Mouse (Mus musculus) adrenal gland, postnatal 14 days (tissue): ENCODE results near the gene Abca1. TPM values are rescaled to one million over a fixed set of nuclear protein-coding genes. Genes with fewer than 3 reads are reported as not detected.

Experiments used
- DNase-seq: peaks from one replicate; pipeline ENCODE4 v3.0.0; 2021; ENCODE audit warnings: mixed read lengths
- total RNA-seq: library from RNA; stranded (reverse); gene quantifications from 2 replicates; pipeline ENCODE4 v1.2.3, GENCODE M21; 2021

The Abca1 gene
- total RNA-seq, 1 experiment from 2014 or later: 209 TPM

DNA sequence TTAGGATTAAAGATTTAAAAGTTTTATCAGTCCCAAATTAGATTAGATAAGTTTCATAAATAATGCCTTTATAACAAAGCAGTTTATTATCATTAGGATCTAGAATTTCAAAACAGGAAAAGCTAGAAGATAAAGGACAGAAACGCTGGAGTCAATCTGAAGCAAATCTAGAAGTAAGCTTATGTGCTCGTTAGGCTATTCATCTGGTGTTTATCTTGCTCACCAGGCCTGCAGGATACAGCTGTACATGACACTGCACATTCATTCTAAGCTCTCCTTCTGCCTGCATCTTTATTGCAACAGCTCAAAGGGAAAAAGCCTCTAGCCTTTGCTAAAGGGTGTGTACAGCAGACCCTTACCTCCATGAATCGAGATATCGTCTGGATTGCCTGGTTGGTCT is 74.1 kb downstream of the Abca1 start:
- DNase-seq: no peak

- DNase-seq: no peak
Measured at GRCm38 (mm10) chr4:53083071-53083470, 76.6 kb downstream of the Abca1 start.

GRCm38 (mm10) chr4:53082451-53082850 is 77.2 kb downstream of the Abca1 start:
- DNase-seq: no peak

- no peak for DNase-seq
Measured at GRCm38 (mm10) chr4:53081851-53082250, 77.8 kb downstream of the Abca1 start.

GRCm38 (mm10) chr4:53080290-53080689 is 79.4 kb downstream of the Abca1 start:
- DNase-seq: no peak

DNA sequence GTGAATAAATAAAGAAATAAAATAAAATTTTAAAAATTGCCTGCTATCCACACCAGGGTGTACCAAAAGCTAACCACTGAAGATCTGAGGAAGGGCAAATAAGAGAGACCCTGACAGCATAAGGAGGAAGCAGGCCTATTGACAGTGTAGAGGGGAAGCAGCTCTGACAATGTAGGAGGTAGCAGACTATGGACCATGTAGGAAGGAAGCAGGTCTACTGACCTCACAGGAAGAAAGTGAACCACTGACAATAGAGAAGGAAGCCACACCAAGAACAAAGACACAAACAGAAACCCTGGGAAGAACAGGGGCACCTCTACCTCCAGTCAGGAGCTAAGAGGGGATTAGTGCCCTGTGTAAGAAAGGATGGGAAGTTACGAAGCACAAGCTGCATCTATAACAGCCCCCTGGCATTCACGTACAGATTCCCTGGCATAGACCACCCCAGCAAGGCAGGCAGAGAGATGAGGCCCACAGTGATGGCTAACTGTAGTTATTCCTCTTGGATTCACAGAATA is 80.8 kb downstream of the Abca1 start:
- DNase-seq: no peak

GRCm38 (mm10) chr4:53076788-53077350 is 82.8 kb downstream of the Abca1 start:
- no peak for DNase-seq

- DNase-seq: no peak
Measured at GRCm38 (mm10) chr4:53073025-53073424, 86.7 kb downstream of the Abca1 start.

DNA sequence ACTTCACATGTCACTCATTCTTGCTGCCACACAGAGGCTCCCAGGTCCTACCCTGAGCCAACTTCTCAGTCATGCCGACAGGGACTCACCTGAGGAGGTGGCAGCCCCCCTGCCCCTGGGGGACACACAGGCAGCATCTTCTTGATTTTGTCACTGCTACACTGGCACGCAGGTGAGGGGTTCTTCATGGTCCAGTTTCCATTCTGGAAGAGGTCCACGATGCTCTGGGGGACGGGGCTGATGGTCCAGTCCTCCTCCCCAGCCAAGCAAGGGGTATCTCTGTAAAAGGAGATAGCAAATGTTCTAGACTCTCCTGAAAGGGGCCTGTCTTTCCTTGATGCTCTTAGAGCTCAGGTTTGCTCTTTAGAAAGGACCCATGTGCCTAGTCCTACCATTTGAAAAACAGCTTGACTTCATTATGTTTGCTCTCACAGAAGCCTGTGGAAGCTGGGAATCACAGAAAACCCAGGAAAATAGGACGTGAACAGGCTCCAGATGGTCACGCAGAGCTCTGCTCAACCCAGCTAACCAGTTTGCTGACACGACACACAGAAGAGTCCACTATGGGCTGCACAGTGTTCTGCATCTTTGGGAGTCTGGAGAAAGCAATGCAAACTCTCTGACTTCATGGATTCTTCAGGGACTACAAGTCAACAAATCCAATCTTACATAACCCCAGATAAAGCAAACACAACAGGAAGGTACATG is 97.2 kb downstream of the Abca1 start:
- DNase-seq: no peak

DNA sequence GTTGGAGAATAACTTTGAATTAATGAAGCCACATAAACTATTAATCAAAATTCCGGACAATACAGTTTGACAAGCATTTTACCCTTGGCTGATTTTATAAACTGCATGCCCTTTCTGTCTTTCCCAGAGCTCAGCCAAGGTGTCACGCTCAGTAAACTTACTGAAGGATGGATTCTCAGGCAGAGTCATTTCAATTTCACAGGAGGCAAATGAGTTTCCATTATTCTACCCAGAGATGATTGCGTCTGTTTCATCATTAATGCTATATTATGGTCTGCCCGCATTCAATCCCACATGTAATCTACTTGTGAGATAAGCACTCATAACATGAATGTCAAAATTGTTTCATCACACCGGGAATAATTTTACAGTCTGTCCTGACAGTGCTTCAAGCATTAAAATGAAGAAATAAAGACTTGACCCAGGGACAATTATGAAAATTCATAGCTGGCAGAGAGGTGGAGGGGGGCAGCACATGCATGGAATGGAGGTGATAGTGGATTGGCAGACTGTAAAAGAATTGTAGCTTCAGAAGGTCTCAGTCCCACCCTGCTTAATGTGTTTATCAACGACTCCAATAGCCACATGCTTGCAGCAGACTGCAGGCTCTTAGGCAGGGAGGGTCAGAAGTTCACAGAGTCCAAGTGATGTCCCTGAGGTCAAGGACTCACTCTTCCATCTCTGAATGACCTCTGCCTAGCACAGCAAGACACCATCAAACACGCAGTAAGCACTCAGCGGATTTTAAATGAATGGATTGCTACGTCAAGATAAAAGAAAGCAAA is 113.3 kb downstream of the Abca1 start:
- DNase-seq: no peak

- DNase-seq: no peak
Measured at GRCm38 (mm10) chr4:53045807-53046206, 113.9 kb downstream of the Abca1 start.

DNA sequence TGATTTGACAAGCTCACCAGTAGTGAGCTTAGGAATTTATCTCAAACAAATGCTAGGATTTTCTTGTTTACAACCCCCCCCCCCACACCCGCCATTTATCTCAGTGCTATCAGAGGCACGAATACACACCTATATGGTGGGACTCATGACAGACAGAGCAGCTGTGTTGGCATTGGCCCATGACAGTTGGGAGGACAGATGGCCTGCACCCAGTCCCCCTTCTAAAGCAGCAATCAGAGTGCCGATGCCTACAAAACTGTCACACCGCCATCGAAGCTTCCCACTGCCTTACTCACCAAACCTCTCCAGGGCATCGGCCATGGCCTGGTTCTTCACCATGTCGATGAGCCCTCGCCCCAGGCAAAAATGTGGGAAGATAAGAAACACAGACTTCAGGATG is 115.9 kb downstream of the Abca1 start:
- DNase-seq: no peak

GRCm38 (mm10) chr4:53030326-53030948 is 129.3 kb downstream of the Abca1 start:
- no peak for DNase-seq

- no peak for DNase-seq
Measured at GRCm38 (mm10) chr4:53027811-53028210, 131.9 kb downstream of the Abca1 start.

GRCm38 (mm10) chr4:53024397-53024796 is 135.3 kb downstream of the Abca1 start:
- no peak for DNase-seq

DNA sequence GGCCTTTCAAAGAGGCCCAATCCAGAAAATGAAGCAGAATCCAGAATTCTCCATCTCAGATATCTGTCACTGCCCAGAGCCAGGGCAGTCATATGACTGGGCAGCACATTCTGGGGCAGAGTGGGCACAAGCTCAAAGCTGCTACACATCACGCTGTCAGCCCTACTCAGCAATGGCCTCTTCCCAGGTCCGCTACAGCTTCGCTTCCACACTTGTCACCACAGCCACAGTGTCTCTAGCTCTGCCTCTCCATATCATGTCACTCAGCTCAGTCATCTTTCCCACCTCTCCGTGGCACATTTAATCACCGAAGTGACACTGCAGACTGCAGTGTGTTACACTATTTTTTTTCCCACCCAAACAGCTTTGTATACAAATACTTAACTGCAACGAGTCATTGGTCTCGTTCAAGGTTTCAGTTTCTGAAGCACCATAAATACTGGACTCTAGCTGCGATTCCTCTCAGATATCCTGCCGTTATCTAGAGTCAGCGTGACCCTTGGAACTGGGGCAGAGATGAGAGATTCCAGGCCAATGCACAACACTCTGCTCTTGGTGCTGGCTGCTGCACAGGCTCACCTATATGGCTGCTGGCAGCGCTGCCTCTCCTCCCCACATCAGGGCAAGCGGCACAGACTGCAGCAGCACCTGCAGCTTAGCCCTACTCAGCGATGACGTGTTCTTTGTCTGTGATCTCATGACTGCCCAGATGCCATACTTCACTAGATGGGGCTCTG is 136.3 kb downstream of the Abca1 start:
- no peak for DNase-seq

DNA sequence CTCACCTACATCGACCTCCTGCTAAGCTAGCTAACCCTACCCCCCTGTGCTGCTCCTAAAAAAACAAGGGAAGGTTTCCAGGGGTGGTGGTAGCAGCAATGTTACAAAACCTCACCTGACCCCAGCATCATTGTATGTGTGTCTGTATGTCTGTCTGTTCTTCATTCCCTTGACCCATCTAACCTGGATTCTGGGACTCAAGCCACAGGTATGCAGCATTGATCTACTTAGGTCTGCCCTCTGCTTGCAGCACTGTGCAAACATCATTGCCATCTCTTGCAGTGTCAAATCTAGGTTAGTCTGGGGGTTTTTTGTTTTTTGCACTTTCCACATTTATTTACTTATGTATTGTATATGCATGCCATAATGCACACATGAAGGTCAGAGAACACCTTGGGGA is 141.3 kb downstream of the Abca1 start:
- no peak for DNase-seq

DNA sequence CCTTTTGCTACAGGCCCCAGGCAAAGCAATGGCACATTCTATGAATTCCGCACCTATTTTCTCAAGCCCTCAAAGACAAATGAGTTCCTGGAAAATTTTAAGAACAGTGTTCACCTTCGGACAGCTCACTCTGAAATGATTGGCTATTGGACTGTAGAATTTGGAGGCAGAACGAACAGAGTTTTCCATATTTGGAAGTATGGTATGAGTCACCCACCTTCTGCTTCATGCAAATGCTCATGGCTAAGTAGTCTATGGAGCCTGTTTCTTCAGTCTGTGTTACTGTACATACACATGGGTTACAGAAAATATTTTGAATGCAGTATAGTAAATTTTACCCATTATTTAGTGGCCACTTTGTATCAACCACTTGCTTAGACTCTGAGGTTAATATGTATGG is 144.7 kb downstream of the Abca1 start:
- no peak for DNase-seq

GRCm38 (mm10) chr4:53014421-53014820 is 145.3 kb downstream of the Abca1 start:
- no peak for DNase-seq

DNA sequence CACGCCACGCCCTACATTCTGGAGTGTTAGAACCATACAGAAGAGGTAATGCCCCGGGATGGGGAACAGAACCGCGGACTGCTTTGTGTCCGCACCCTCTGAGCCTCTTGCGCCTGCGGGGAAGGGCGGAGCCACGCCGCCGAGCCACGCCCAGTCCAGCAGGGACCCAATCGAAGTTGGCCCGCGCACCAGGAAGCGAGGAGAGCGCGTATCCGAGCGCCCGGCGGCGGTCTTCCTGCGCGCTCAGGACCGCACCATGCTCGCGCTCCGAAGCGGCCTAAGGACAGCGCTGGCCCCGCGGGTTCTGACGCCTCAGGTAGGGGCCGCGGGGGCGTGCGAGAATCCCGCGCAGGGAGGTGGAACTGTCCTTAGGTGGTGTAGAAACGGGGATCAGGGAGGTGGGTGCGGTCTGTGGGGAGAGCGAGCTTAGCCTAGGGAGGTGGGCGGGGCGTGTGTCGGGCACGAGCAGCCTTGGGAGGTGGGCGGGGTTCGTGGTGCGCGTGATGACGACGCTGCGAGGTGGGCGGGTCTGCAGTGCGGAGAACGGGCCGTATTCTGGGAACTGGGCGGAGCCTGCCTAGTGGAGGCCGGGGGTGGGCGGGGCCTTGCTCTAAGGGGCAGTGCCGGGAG is 147.8 kb downstream of the Abca1 start, which contains the start of gene Nipsnap3b:
TSS of gene Nipsnap3b (plus strand) at position 149 of the 630 bp plus-strand sequence.
- peak; percentile 99 for DNase-seq

- no peak for DNase-seq
Measured at GRCm38 (mm10) chr4:53009871-53010270, 149.8 kb downstream of the Abca1 start.
